Mouse (Mus musculus) E14TG2a.4 (cell line): ENCODE data around the gene Gm11032.

Experiments
- CTCF ChIP-seq: conservative IDR thresholded peaks from 2 replicates; pipeline ENCODE4 v1.5.1; 2014; ENCODE audit warnings: low read length
- POU5F1 ChIP-seq: IDR thresholded peaks from 2 replicates; pipeline ENCODE4 v1.6.1; 2014; ENCODE audit warnings: low read length, borderline replicate concordance

GRCm38 (mm10) chr11:4643722-4644121 is 23.9 kb downstream of the Gm11032 start:
- TF ChIP-seq CTCF (no peak), POU5F1 (no peak)
